Mouse (Mus musculus) lung, adult 18-20 months (tissue): ENCODE measurements around the gene Fam126a.
"Not testable (repeated sequence)": the region's sequence is repeated elsewhere in the genome, so short reads cannot be mapped to it uniquely, and the experiment has no call there.

Source experiments
- DNase-seq, 2 experiments: peaks; one replicate each; pipeline ENCODE4 v3.0.0; 2022; ENCODE audit warnings: mixed read lengths in 2 of 2

Fam126a gene

GRCm38 (mm10) chr5:23893864-23894771, 136.4 kb downstream of the Fam126a start:
- DNase-seq, result peak; percentile 45 to 54

GRCm38 (mm10) chr5:23893156-23893863, 137.2 kb downstream of the Fam126a start:
- DNase-seq, result no peak

- peak; percentile 66 to 83 for DNase-seq
These were observed 139.8 kb downstream of the Fam126a start for GRCm38 (mm10) chr5:23890734-23891133.

- DNase-seq, result no peak
These were observed 141.0 kb downstream of the Fam126a start for GRCm38 (mm10) chr5:23889461-23889860.

GRCm38 (mm10) chr5:23887111-23887510, 143.4 kb downstream of the Fam126a start:
- no peak for DNase-seq

GRCm38 (mm10) chr5:23874457-23874856, 156.0 kb downstream of the Fam126a start:
- peak; percentile 15 to 31 for DNase-seq

GRCm38 (mm10) chr5:23872586-23872985, 157.9 kb downstream of the Fam126a start:
- DNase-seq, result no peak

- DNase-seq, result not testable (repeated sequence)
These were observed 159.2 kb downstream of the Fam126a start for GRCm38 (mm10) chr5:23871323-23871722.

GRCm38 (mm10) chr5:23865941-23866340, 164.5 kb downstream of the Fam126a start:
- DNase-seq, result no peak
